Mouse (Mus musculus) MEL (cell line): ENCODE measurements around the gene Fis1.

Source experiments
- CTCF ChIP-seq, 3 experiments: IDR thresholded peaks in 2 of 3; conservative IDR thresholded peaks in 1 of 3; 2 replicates each; pipeline ENCODE4 v1.5.1; 2011 to 2012; ENCODE audit warnings: low read length in 3 of 3, low read depth in 2 of 3, mild to moderate bottlenecking in 2 of 3, improper control_type of control experiment in 1 of 3, inconsistent platforms in 1 of 3, mixed read lengths in 1 of 3, moderate library complexity in 1 of 3; ENCODE audit not compliant: control insufficient read depth in 1 of 3, insufficient read depth in 1 of 3, poor library complexity in 1 of 3, severe bottlenecking in 1 of 3
- KAT2A ChIP-seq: conservative IDR thresholded peaks from 2 replicates; pipeline ENCODE4 v1.6.1; 2012; ENCODE audit warnings: low read depth, low read length, improper control_type of control experiment, inconsistent platforms
- MAX ChIP-seq: IDR thresholded peaks from 2 replicates; pipeline ENCODE4 v1.6.1; 2011; ENCODE audit warnings: low read length, improper control_type of control experiment
- MXI1 ChIP-seq: IDR thresholded peaks from 2 replicates; pipeline ENCODE4 v1.6.1; 2011; ENCODE audit warnings: mild to moderate bottlenecking, low read depth, low read length, improper control_type of control experiment
- MYB ChIP-seq: IDR thresholded peaks from 2 replicates; pipeline ENCODE4 v1.6.1; 2011; ENCODE audit warnings: mild to moderate bottlenecking, low read depth, low read length, improper control_type of control experiment
- POLR2A ChIP-seq, 2 experiments: IDR thresholded peaks; 2 replicates each; pipeline ENCODE4 v1.6.1; 2011 to 2012; ENCODE audit warnings: low read length in 2 of 2, mild to moderate bottlenecking in 2 of 2, control low read depth in 1 of 2, improper control_type of control experiment in 1 of 2, low read depth in 1 of 2, moderate library complexity in 1 of 2; ENCODE audit not compliant: control insufficient read depth in 1 of 2, insufficient read depth in 1 of 2, poor library complexity in 1 of 2

DNA sequence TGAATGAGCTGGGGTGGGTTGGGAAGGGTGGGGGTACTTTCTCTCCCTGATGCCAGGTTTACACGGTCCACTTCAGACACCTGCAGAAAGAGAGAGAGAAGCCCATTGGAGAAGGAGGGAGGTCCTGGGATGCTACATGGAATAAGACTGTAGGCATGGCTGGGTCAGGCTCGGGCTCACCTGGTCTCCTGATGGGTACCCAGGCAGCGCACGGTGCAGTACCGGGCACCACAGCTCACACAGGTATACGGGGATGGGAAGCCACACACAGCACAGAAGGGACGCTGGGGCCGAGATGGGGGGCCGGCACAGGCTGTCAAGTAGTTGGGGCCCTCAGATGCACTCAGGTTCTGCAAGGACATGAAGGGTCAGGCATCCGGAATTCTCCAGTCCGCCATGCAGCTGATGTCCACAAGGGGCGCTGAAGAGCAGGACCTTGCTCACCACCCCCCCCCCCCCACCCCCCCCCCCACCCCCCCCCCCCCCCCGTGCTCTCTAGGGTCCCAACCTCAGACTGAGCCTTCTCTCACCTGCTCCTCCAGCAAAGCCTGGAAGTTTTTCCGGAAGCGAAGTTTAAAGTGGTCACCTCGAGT lies 29.4 kb downstream of the Fis1 start:
- TF ChIP-seq MYB (no peak), KAT2A (no peak), MAX (no peak), CTCF (IDR thresholded peaks at IDR 0.05 in 2 of 3, conservative IDR thresholded peaks at IDR 0.05 in 1 of 3; ENCODE audit: control insufficient read depth in 1 of 3, insufficient read depth in 1 of 3, low read depth in 2 of 3, low read length in 3 of 3, poor library complexity in 1 of 3, severe bottlenecking in 1 of 3) (peak; percentile 57 to 75 (median 59)), MXI1 (no peak), POLR2A (IDR thresholded peaks at IDR 0.05; ENCODE audit: control insufficient read depth in 1 of 2, insufficient read depth in 1 of 2, low read depth in 1 of 2, low read length in 2 of 2, poor library complexity in 1 of 2) (no peak)
